Mouse (Mus musculus): ENCODE results near the gene Krt31. TPM values are rescaled to one million over a fixed set of nuclear protein-coding genes. Genes with fewer than 3 reads are reported as not detected.

Gene Krt31
- polyA plus RNA-seq (2015; fragmentation: Nextera tagmentation; extraction: Ambion mirVana): 0.12 and 0.14 TPM in 2 replicates

DNA sequence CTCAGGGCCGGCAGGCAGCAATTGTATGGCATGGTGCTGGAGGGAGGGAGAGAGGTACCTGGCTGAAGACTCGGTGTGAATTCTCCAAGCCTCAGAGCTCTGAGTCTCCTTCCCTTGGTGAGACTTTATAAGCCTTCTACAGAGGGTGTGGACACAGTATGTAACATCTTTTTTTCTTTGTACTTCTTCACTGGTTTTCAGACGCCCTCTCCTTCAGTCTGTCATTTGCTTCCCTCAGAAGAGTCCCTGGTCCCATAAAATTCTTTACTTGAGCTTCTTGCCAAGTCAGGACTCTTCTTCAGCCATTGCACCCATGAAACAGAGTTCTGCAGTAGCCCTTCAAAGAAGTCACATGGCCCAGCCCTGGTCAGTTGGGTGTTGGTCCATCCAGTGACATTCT, at the start of gene Krt31:
Gene Krt31 (minus strand): TSS at position 101 of the 400 bp plus-strand sequence.
- DNase-seq (ENCODE audit: low spot score): no peak

DNA sequence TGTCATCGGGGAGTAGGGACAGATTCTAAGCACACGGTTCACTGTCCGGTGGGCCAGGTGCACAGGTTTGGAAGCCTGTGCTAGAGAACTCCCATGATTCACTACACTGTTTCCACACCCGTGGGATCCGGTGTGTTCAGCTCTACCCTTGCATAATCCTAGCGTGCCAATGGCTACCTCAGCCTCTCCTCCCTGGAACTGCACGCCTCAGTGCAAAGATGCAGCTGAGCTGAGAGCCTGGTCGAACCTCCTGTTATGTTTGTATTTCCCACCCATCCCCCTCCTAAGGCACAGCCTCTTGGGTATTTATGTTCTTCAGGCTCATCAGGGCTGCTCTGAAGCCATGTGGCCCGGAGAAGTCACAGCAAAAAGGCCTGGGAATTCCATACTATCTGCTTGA, 47.5 kb upstream of the Krt31 start:
- DNase-seq (ENCODE audit: low spot score): no peak

- DNase-seq (ENCODE audit: low spot score): no peak
Measured at GRCm38 (mm10) chr11:100096141-100096540, 45.8 kb upstream of the Krt31 start, which contains the start of gene Krt35. TSS of gene Krt35 (minus strand) at chr11:100096241.

GRCm38 (mm10) chr11:100088378-100089025, 38.2 kb upstream of the Krt31 start:
- DNase-seq (ENCODE audit: low spot score): no peak

DNA sequence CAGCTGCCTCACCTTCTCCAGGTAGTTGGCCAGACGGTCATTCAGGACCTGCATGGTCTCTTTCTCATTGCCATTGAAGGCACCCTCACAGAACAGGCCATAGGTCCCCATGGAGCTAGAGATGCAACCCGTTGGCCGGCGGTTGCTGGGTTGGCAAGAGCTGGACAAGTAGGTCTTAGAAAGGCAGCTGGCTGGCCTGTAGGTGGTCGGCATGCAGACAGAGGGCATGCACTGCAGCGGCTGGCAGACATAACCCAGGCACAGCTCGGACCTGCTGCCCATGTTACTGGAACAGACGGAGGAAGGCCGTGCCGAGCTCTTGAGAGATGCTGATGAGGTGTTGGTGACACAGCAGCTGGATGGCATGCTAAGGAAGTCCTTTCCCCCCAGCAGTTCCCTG, 37.5 kb upstream of the Krt31 start, which contains the start of gene Krt32:
Gene Krt32 (minus strand): TSS at position 366 of the 400 bp plus-strand sequence.
- DNase-seq (ENCODE audit: low spot score): no peak

- DNase-seq (ENCODE audit: low spot score): no peak
Measured at GRCm38 (mm10) chr11:100073873-100074272, 23.5 kb upstream of the Krt31 start.

DNA sequence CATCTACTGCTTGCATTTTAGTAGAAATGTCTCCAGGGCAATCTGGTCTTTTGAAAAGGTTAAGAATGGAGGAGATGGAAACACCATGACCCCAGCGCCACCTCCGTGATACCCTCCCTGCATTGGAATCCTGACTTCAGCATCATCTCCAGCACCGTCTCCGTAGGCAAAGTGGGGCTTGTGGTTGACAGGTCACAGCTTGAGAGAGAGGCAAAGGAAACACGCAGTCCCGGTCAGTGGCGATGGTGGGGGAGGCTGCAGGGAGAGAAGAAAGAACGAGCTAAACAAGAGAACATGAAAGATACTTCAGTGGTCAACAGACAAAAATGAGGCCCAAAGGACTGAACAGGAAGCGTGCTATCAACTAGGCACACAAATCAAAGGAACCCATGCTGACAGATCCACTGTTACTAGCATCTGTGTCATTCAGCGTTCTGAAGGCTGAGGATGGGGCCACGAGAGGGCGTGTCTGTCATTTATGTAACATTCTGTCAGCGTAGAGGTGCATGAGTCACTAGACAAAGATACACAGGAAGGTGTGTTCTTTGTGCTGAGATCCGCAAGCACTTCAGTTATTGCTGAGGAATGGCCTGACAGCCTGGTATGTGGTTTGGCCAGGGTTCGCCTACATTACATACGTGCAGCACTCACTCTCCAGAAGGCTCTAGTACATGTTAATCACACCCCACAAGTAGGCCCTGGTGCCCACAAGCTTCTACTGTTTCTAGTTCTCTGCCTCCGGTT, 17.1 kb upstream of the Krt31 start:
- no peak for DNase-seq (ENCODE audit: low spot score)

- DNase-seq (ENCODE audit: low spot score): no peak
Measured at GRCm38 (mm10) chr11:100066236-100067010, 16.1 kb upstream of the Krt31 start.

- no peak for DNase-seq (ENCODE audit: low spot score)
Measured at GRCm38 (mm10) chr11:100058875-100059274, 8.5 kb upstream of the Krt31 start.

DNA sequence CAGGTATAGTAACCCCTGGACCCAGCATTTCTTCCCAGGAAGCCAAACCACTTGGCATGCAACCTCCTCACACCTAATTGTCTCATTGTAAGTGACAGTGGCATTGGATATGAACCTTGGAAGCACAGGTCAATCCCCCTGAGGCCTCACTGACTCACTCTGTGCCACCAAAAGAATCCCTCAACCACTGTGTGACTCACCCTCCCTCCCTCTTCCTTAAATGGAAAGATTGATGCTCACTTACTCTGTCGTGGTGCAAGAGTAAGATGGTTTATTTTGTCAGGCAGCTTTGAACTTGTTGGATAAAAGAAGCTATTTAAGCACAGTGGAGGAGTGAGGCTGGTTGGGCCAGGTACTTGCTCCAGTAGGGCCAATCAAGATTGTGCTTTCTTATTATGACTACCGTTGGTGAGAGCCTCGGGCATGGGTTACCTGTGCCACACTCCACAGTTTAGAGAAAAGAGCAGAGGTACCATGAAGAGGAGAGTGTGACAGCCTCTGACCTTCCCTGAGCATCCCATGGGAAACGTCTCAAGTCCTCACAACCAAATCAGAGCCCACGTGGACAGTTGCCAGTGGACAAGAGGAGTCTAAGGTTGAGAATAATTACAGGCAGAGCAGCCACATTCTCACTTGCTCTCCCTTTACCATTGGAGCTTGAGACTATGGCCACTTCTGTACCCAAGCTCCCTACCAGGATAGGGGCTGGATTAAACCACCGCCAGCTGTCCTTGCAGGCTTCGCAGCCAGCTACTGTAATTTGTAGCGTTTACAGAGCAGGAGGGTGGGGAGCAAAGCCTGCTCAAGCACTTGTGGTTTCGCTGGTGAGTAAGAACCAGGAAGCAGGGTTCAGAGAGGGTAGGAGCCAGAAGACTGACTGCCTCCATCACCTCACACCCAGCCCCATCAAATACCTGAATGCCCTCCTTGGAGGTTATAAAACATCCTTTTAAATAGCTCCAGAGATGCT, 5.6 kb upstream of the Krt31 start:
- DNase-seq (ENCODE audit: low spot score): no peak

GRCm38 (mm10) chr11:100047193-100047592, 3.2 kb downstream of the Krt31 start:
- no peak for DNase-seq (ENCODE audit: low spot score)

DNA sequence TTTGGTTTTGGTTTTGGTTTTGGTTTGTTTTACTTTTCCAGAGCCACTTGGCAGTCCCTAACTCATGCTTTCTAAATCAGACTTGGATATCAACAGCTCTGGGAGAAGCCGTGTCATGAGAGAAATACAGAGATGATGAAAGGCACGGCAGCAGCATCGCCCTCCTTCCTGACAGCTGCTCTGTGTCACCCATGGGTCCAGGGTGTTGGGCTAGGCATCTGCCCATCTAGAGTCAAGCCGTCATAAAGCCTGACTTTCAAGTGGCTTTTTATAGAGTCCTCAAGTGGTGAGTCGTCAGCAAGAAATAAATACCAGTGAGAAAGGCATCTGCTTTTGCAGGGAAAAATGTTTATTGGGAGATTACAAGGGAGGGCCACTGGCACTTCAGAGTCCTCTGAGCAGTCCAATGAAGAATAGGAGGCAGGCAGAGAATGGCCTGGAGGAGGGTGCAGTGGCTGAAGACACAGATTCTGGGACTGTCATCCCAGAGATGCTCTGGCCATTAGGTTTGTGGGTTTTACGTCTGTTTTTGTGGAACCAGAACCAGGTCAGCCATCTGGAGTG, 4.0 kb downstream of the Krt31 start:
- DNase-seq (ENCODE audit: low spot score): no peak

DNA sequence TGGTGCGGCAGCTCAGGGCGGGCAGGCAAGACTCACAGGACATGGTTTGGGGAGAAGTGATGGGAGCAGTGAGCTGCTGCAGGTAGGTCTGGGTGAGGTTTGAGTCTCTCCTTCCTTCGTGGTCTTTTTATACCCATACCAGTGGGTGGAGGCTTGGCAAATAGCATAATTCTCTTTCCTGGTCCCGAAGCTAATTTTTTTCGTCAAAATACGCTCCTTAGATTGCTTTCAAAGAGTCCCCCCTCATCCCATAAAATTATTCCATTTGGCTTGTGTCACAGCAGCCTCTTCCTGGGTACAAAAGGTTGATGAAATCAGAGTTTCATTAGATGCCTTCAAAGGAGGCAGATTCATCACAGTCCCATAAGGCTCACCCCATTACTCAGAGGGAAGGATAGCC, 8.9 kb downstream of the Krt31 start, which contains the start of gene Krt34:
Gene Krt34 (minus strand): TSS at position 101 of the 400 bp plus-strand sequence.
- DNase-seq (ENCODE audit: low spot score): no peak

- DNase-seq (ENCODE audit: low spot score): no peak
Measured at GRCm38 (mm10) chr11:100029768-100030167, 20.6 kb downstream of the Krt31 start, which contains the start of gene Krt33b. TSS of gene Krt33b (minus strand) at chr11:100029868.

DNA sequence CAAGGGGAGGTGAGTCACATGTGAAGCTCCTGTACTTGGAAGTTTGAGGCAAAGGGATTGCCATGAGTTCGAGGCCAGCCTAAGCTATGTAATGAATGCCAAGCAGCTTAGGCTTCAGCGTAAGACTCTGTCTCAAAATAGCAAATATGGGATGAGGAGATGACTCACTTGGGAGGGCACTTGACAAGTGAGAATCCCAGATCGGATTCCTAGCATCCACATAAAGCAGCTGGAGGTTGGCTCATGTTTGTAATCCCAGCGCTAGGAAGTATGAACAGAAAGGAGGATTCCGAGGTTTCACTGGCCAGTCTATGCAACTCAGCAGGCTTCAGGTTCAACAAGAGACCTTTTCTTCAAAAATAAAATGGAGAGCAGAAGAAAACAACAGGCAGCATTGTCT, 28.9 kb downstream of the Krt31 start:
- no peak for DNase-seq (ENCODE audit: low spot score)

DNA sequence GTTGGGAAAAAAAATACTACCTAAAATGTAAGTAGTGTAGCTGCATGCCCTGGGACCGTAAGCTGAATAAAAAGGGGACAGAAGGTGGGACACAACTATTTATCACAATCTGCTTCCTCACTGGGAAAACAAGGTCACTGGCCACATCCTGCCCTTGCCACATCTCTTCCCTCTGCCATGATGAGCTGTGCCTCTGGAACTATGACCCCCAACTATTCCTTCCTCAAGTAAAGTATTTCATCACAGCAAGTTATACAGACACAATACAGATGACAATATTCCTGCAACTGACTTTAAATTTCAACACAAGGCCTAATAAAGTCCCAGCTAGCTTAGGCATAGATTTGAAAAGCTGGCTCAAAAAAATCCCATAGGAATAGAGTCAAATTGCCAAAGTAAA, 30.9 kb downstream of the Krt31 start:
- DNase-seq (ENCODE audit: low spot score): no peak

DNA sequence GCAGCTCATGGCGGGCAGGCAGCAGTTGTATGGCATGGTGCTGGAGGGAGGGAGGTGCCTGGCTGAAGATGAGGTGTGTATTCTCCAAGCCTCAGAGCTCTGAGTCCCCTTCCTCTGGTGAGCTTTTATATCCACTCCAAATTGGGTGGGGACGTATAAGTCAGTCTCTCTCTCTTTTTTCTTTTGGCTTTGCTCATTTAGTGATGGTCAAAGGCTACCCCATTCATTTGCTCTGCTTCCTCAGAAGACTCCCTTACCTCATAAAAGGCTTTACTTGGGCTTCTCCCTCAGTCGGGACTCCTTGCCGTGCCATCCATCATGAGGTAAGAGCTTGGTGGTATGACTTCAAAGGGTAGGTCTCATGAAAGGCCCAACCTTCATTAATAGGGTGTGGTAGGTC, 34.2 kb downstream of the Krt31 start, which contains the start of gene Krt33a:
Gene Krt33a (minus strand): TSS at position 101 of the 400 bp plus-strand sequence.
- no peak for DNase-seq (ENCODE audit: low spot score)

DNA sequence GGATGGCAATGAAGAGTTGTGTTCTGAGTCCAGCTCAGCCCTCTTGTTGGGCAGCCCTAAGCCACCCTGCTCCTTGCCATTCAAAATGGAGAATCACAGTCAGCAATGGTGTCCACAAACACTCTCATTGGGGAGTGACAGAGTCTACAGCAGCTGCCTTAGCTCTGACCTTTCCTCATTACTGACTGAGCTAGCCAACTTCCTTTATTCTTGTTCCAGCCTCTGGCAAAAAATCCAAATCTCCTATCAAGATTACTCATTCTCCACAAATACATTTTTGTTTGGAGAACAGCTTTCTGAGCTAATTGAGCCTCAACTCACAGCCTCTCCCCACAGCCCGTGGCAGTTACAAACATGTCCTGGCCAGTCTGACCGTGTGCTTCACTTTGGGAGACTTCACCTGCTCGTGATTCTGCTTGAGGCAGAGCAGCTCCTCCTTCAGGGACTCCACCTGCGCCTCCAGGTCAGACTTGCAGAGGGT, 36.6 kb downstream of the Krt31 start:
- DNase-seq (ENCODE audit: low spot score): no peak

DNA sequence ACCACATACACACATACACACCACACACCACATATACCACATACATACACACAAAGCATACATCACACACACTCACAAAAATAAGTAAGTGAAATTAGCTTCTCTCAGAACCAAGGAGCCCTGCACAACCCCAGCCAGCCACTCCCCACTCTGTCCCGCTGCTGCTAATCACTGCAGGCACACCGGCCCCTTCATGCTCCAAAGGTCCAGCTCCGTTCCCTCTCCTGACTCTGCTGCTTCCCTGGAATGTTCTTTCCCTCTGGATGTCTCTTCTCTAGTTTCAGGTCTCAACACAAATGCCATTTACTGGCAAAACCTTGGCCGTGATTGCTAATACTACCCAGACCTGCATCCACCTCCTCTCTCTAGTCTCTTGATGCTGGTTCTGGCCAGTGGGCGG, 39.7 kb downstream of the Krt31 start:
- no peak for DNase-seq (ENCODE audit: low spot score)

DNA sequence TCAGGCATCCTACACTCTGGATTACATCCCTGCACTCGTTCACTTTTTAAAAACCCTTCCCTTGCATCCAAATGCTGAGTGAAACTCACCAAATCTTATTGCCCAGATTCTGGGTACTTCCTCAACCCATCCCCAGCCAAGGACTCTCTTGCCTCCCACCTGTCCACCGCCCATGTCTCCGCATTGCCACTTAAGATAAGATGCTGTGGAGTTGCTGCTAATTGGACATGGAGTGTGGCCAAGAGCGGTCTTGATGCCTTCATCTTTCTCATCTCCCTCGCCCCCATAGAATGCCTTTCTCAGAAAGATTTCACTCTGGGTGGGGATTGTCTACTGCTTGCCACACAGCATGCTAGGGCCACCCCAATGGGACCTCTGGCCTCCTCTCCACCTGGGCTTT, 42.0 kb downstream of the Krt31 start:
- no peak for DNase-seq (ENCODE audit: low spot score)
